In the genomic region with DNA sequence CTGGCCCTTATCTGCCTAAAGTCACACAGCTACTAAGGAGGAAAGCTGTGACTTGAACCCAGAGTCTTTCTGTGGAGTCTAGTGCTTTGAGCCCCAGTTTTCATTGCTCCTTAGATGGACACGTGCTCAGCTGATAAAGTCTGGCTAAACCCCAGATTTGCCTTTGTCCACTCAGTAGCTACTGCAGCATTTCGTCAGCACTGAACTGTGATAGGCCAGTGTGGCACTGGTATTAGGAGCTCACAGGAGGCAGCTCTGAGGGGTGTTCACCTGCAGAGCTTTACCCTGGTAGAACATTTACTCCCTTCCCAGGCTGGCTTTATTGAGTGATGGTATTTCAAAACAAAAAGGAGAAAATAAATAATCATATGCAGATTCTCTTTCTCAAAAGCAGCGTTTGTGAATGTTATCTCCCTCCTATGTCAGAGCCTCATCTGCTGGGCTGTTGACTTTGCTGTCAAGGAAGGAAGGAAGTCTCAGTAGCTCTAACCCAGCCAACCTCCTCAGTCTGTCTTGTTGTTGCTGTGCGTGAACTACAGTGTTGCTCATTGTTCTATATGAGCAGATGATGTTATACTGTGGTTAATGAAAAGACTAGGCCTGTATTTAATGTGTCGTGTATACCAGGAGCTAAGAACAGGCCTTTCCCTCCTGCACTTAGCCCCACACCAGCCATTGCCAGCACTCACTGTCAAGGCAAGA, we compare ENCODE assay signal across 31 mouse cellular contexts. TPM values are rescaled to one million over a fixed set of nuclear protein-coding genes. Genes with fewer than 3 reads are reported as not detected.
DNase-seq lines count a peak whose midpoint lies in the region; ATAC-seq and TF ChIP-seq lines count a peak whose summit lies in the region.
"Had no signal": no experiment of that assay in that cellular context is flagged by ENCODE, and none has a peak within 500 bp of the region (broad histone marks: within the 10 kb centered on the region; RNA-seq: fewer than 3 reads in every experiment).

No protein-coding gene starts in this region.

- no peaks in the 10 kb centered on the region for H3K9me3 ChIP-seq in heart, embryonic 10.5 days
- H3K9me3 ChIP-seq in liver, embryonic 12.5 days (replicated peaks) = no peaks in the 10 kb centered on the region
- H3K9me3 ChIP-seq in heart, embryonic 16.5 days (replicated peaks; ENCODE audit: control insufficient read depth, low read length) = no peaks in the 10 kb centered on the region
- H3K9me3 ChIP-seq: embryonic facial prominence, embryonic 15.5 days; kidney, embryonic 15.5 days had no signal

- peak; percentile 67 for DNase-seq in heart, embryonic 10.5 days (ENCODE audit: low spot score)
- DNase-seq in heart, postnatal 36 days = no peak
- DNase-seq in liver, adult 2 months (ENCODE audit: extremely low read depth, low read depth, low spot score) = no peak
- peak; percentile 51 for DNase-seq in CD4-positive, CD25-positive, alpha-beta regulatory T cell, adult 2 months (ENCODE audit: low read depth, low spot score)
- DNase-seq in yolk sac, embryonic 10.5 days (ENCODE audit: low spot score) = no peak
- DNase-seq in cerebellum, adult 11 months = no peak
- DNase-seq: adrenal gland, postnatal 25 days; cerebellum, adult 9-10 months; gastrocnemius, postnatal 25 days; kidney, adult 11 months; layer of hippocampus, postnatal 36 days; thymus, postnatal 14 days had no signal

- no peak for ATAC-seq in liver, embryonic 12.5 days
- ATAC-seq in heart, embryonic 16.5 days (replicated peaks; ENCODE audit: extremely low read depth, insufficient read depth, low FRiP score) = no peak
- ATAC-seq: forebrain, embryonic 16.5 days; midbrain, embryonic 16.5 days had no signal

- peaks cover 79% of the 10 kb centered on the region for H3K36me3 ChIP-seq in heart, embryonic 10.5 days
- H3K36me3 ChIP-seq in liver, adult 2 months (ENCODE audit: control insufficient read depth, insufficient read depth, low read length) = no peaks in the 10 kb centered on the region
- H3K36me3 ChIP-seq in liver, embryonic 12.5 days = peaks cover 83% of the 10 kb centered on the region
- peaks cover 21% of the 10 kb centered on the region for H3K36me3 ChIP-seq in heart, embryonic 16.5 days (ENCODE audit: control insufficient read depth, insufficient read depth)

- H3K79me2 ChIP-seq in liver, adult 2 months (ENCODE audit: control insufficient read depth, insufficient read depth, low read length) = no peaks in the 10 kb centered on the region

- no peak overlapping the region for H3K9ac ChIP-seq in liver, adult 2 months (ENCODE audit: low read depth, low read length)
- no peak overlapping the region for H3K9ac ChIP-seq in liver, embryonic 12.5 days
- H3K9ac ChIP-seq in heart, embryonic 16.5 days (ENCODE audit: low read length) = no peak overlapping the region
- H3K9ac ChIP-seq: embryonic facial prominence, embryonic 15.5 days; kidney, embryonic 15.5 days; liver, embryonic 14.5 days had no signal

- no peaks in the 10 kb centered on the region for H3K27me3 ChIP-seq in heart, embryonic 10.5 days (ENCODE audit: insufficient read depth, poor library complexity, severe bottlenecking)
- no peaks in the 10 kb centered on the region for H3K27me3 ChIP-seq in liver, adult 2 months (ENCODE audit: control insufficient read depth, insufficient read depth, low read length)
- H3K27me3 ChIP-seq in liver, embryonic 12.5 days (replicated peaks) = no peaks in the 10 kb centered on the region
- H3K27me3 ChIP-seq in heart, embryonic 16.5 days (ENCODE audit: control insufficient read depth, insufficient read depth, low read length) = no peaks in the 10 kb centered on the region
- H3K27me3 ChIP-seq: embryonic facial prominence, embryonic 15.5 days; kidney, embryonic 15.5 days had no signal

- H3K27ac ChIP-seq in heart, embryonic 10.5 days = no peak overlapping the region
- H3K27ac ChIP-seq in liver, adult 2 months (replicated peaks; ENCODE audit: insufficient read depth, low read depth, low read length) = 0 out of 2 replicates have a peak overlapping the region, but pooled peaks have one; percentile 32
- H3K27ac ChIP-seq in liver, embryonic 12.5 days = no peak overlapping the region
- H3K27ac ChIP-seq in heart, embryonic 16.5 days (ENCODE audit: low read length) = peak overlapping the region; percentile 61
- H3K27ac ChIP-seq: embryonic facial prominence, embryonic 15.5 days; kidney, embryonic 15.5 days; liver, embryonic 14.5 days had no signal

- H3K4me3 ChIP-seq in heart, embryonic 10.5 days = no peak overlapping the region
- H3K4me3 ChIP-seq in liver, adult 2 months (ENCODE audit: insufficient read depth, low read depth, low read length) = no peak overlapping the region
- H3K4me3 ChIP-seq in liver, embryonic 12.5 days = no peak overlapping the region
- no peak overlapping the region for H3K4me3 ChIP-seq in heart, embryonic 16.5 days (ENCODE audit: low read length)
- H3K4me3 ChIP-seq: embryonic facial prominence, embryonic 15.5 days; kidney, embryonic 15.5 days; myocyte had no signal

- 64% methylated on average over 5 of the region's 5 CpGs for WGBS in heart, embryonic 10.5 days
- WGBS in liver, adult 2 months = 45% methylated on average over 5 of the region's 5 CpGs
- WGBS in liver, embryonic 12.5 days (ENCODE audit: insufficient replicate concordance) = 64% methylated on average over 5 of the region's 5 CpGs
- WGBS in heart, embryonic 16.5 days = 61% methylated on average over 5 of the region's 5 CpGs

- no peak overlapping the region for H3K4me2 ChIP-seq in liver, embryonic 12.5 days
- no peak overlapping the region for H3K4me2 ChIP-seq in heart, embryonic 16.5 days (ENCODE audit: low read depth, low read length)
- H3K4me2 ChIP-seq: embryonic facial prominence, embryonic 15.5 days; kidney, embryonic 15.5 days had no signal

- no peak for TF ChIP-seq CTCF in liver, adult 2 months (IDR thresholded peaks at IDR 0.05; ENCODE audit: low read depth, low read length)

- peaks cover 26% of the 10 kb centered on the region for H3K4me1 ChIP-seq in heart, embryonic 10.5 days
- no peaks in the 10 kb centered on the region; the same call in 1 of the 2 replicates for H3K4me1 ChIP-seq in liver, adult 2 months (ENCODE audit: control insufficient read depth, insufficient read depth, low read length)
- peaks cover 9% of the 10 kb centered on the region; the same call in 1 of the 2 replicates for H3K4me1 ChIP-seq in liver, embryonic 12.5 days
- H3K4me1 ChIP-seq in heart, embryonic 16.5 days (ENCODE audit: control insufficient read depth, insufficient read depth, low read length) = peaks cover 7% of the 10 kb centered on the region; the same call in 1 of the 2 replicates
- H3K4me1 ChIP-seq: embryonic facial prominence, embryonic 15.5 days had no signal

- TF ChIP-seq POLR2A in liver, adult 2 months (IDR thresholded peaks at IDR 0.05; ENCODE audit: extremely low read depth, insufficient read depth, low read length) = no peak

- intact Hi-C loops in heart, postnatal 36 days (cut with DNase I) = no loop called here

RNA-seq across cellular contexts. Expression of gene 4930402F06Rik, which starts 11.6 kb away (rescaled TPM):
- polyA plus RNA-seq in heart, embryonic 10.5 days (2016; fragmentation: Nextera tagmentation; extraction: Ambion mirVana) = not detected in 2 replicates
- not detected for total RNA-seq in heart, postnatal 36 days (2021)
- total RNA-seq in liver, adult 2 months (2014; rRNA removed) = not detected in 2 replicates
- not detected in 2 replicates for polyA plus RNA-seq in liver, adult 2 months (2012; rRNA removed)
- not detected in 2 replicates for polyA plus RNA-seq in liver, embryonic 12.5 days (2016; fragmentation: Nextera tagmentation; extraction: Ambion mirVana)
- not detected in 2 replicates for polyA plus RNA-seq in heart, embryonic 16.5 days (2015; fragmentation: Nextera tagmentation; extraction: Ambion mirVana)
- total RNA-seq: adrenal gland, postnatal 25 days; common myeloid progenitor, adult 5-6 weeks; gastrocnemius, postnatal 25 days; layer of hippocampus, adult 8-10 months; layer of hippocampus, postnatal 36 days; left cerebral cortex, postnatal 10 days; megakaryocyte-erythroid progenitor cell, adult 5-6 weeks had no signal
- polyA plus RNA-seq: brain, embryonic 14.5 days; C2C12; embryonic facial prominence, embryonic 15.5 days; forebrain, embryonic 16.5 days; hindbrain, embryonic 11.5 days; kidney, embryonic 15.5 days; limb, embryonic 11.5 days; liver, embryonic 14.5 days; lung, embryonic 16.5 days; midbrain, embryonic 16.5 days; myocyte; neural tube, embryonic 14.5 days; spleen, adult 2 months had no signal

RNA-seq across cellular contexts. Expression of gene 4930568D16Rik, which starts 41.0 kb away (rescaled TPM):
- polyA plus RNA-seq in heart, embryonic 10.5 days (2016; fragmentation: Nextera tagmentation; extraction: Ambion mirVana) = not detected in 2 replicates
- not detected for total RNA-seq in heart, postnatal 36 days (2021)
- not detected in 2 replicates for total RNA-seq in liver, adult 2 months (2014; rRNA removed)
- polyA plus RNA-seq in liver, adult 2 months (2012; rRNA removed) = not detected in 2 replicates
- polyA plus RNA-seq in liver, embryonic 12.5 days (2016; fragmentation: Nextera tagmentation; extraction: Ambion mirVana) = not detected in 2 replicates
- polyA plus RNA-seq in heart, embryonic 16.5 days (2015; fragmentation: Nextera tagmentation; extraction: Ambion mirVana) = not detected in 2 replicates
- total RNA-seq: adrenal gland, postnatal 25 days; common myeloid progenitor, adult 5-6 weeks; gastrocnemius, postnatal 25 days; layer of hippocampus, adult 8-10 months; layer of hippocampus, postnatal 36 days; left cerebral cortex, postnatal 10 days; megakaryocyte-erythroid progenitor cell, adult 5-6 weeks had no signal
- polyA plus RNA-seq: brain, embryonic 14.5 days; C2C12; embryonic facial prominence, embryonic 15.5 days; forebrain, embryonic 16.5 days; hindbrain, embryonic 11.5 days; kidney, embryonic 15.5 days; limb, embryonic 11.5 days; liver, embryonic 14.5 days; lung, embryonic 16.5 days; midbrain, embryonic 16.5 days; myocyte; neural tube, embryonic 14.5 days; spleen, adult 2 months had no signal

RNA-seq across cellular contexts. Expression of gene Ggta1, which starts 54.5 kb away (rescaled TPM):
- 30.4 and 51.3 TPM in 2 replicates for polyA plus RNA-seq in heart, embryonic 10.5 days (2016; fragmentation: Nextera tagmentation; extraction: Ambion mirVana)
- total RNA-seq in heart, postnatal 36 days (2021) = 10 to 100 TPM; 19.0 to 22.5 TPM
- total RNA-seq in liver, adult 2 months (2014; rRNA removed) = 3.5 and 3.8 TPM in 2 replicates
- polyA plus RNA-seq in liver, adult 2 months (2012; rRNA removed) = 0.70 and 1.3 TPM in 2 replicates
- polyA plus RNA-seq in liver, embryonic 12.5 days (2016; fragmentation: Nextera tagmentation; extraction: Ambion mirVana) = 12.7 and 13.0 TPM in 2 replicates
- 28.6 and 30.9 TPM in 2 replicates for polyA plus RNA-seq in heart, embryonic 16.5 days (2015; fragmentation: Nextera tagmentation; extraction: Ambion mirVana)

Comparison
In these comparisons a context has a peak if more than half of its experiments do, and no peak if none do; other contexts are left out.
1. DNase-seq: peak in heart, embryonic 10.5 days (single experiment) and CD4-positive, CD25-positive, alpha-beta regulatory T cell, adult 2 months (single experiment); none in heart, postnatal 36 days (0 of 2), liver, adult 2 months (single experiment), yolk sac, embryonic 10.5 days (single experiment) and cerebellum, adult 11 months (single experiment).
2. H3K27ac ChIP-seq: peak in liver, adult 2 months (single experiment) and heart, embryonic 16.5 days (single experiment); none in heart, embryonic 10.5 days (single experiment) and liver, embryonic 12.5 days (single experiment).